Mouse (Mus musculus): Measurements from ENCODE around the gene Gm28043.
"Not testable (repeated sequence)": the region's sequence is repeated elsewhere in the genome, so short reads cannot be mapped to it uniquely, and the experiment has no call there.

The Gm28043 gene

GRCm38 (mm10) chr17:29614115-29615023, at the start of gene Gm28043, which contains the start of gene Rnf8:
Gene Gm28043 (plus strand): TSS chr17:29614876.
Gene Rnf8 (plus strand): TSS chr17:29614790.
- peak; percentile 98 for DNase-seq (ENCODE audit: low spot score)

GRCm38 (mm10) chr17:29565521-29565920, 49.2 kb upstream of the Gm28043 start:
- no peak for DNase-seq (ENCODE audit: low spot score)

- DNase-seq (ENCODE audit: low spot score), result no peak
Observed at GRCm38 (mm10) chr17:29568435-29568834, 46.2 kb upstream of the Gm28043 start.

GRCm38 (mm10) chr17:29569831-29570230, 44.8 kb upstream of the Gm28043 start:
- no peak for DNase-seq (ENCODE audit: low spot score)

GRCm38 (mm10) chr17:29579579-29580126, 35.0 kb upstream of the Gm28043 start:
- no peak for DNase-seq (ENCODE audit: low spot score)

- no peak for DNase-seq (ENCODE audit: low spot score)
Observed at GRCm38 (mm10) chr17:29583569-29583968, 31.1 kb upstream of the Gm28043 start.

GRCm38 (mm10) chr17:29584306-29584705, 30.4 kb upstream of the Gm28043 start:
- no peak for DNase-seq (ENCODE audit: low spot score)

- no peak for DNase-seq (ENCODE audit: low spot score)
Observed at GRCm38 (mm10) chr17:29584737-29585136, 29.9 kb upstream of the Gm28043 start.

GRCm38 (mm10) chr17:29585446-29585845, 29.2 kb upstream of the Gm28043 start:
- no peak for DNase-seq (ENCODE audit: low spot score)

GRCm38 (mm10) chr17:29586921-29587320, 27.8 kb upstream of the Gm28043 start:
- DNase-seq (ENCODE audit: low spot score), result no peak

- no peak for DNase-seq (ENCODE audit: low spot score)
Observed at GRCm38 (mm10) chr17:29589221-29589898, 25.3 kb upstream of the Gm28043 start.

GRCm38 (mm10) chr17:29595891-29596770, 18.5 kb upstream of the Gm28043 start:
- no peak for DNase-seq (ENCODE audit: low spot score)

- DNase-seq (ENCODE audit: low spot score), result no peak
Observed at GRCm38 (mm10) chr17:29596771-29597132, 17.9 kb upstream of the Gm28043 start.

GRCm38 (mm10) chr17:29599051-29599450, 15.6 kb upstream of the Gm28043 start:
- no peak for DNase-seq (ENCODE audit: low spot score)

GRCm38 (mm10) chr17:29599537-29599936, 15.1 kb upstream of the Gm28043 start:
- no peak for DNase-seq (ENCODE audit: low spot score)

GRCm38 (mm10) chr17:29601391-29601790, 13.3 kb upstream of the Gm28043 start:
- DNase-seq (ENCODE audit: low spot score), result peak; percentile 60

- peak; percentile 72 for DNase-seq (ENCODE audit: low spot score)
Observed at GRCm38 (mm10) chr17:29603283-29603682, 11.4 kb upstream of the Gm28043 start.

- DNase-seq (ENCODE audit: low spot score), result not testable (repeated sequence)
Observed at GRCm38 (mm10) chr17:29613453-29613852, 1.2 kb upstream of the Gm28043 start.

GRCm38 (mm10) chr17:29615024-29615551, 412 bp downstream of the Gm28043 start:
- peak; percentile 32 for DNase-seq (ENCODE audit: low spot score)

GRCm38 (mm10) chr17:29615616-29616015, 940 bp downstream of the Gm28043 start:
- no peak for DNase-seq (ENCODE audit: low spot score)

GRCm38 (mm10) chr17:29619231-29619630, 4.6 kb downstream of the Gm28043 start:
- DNase-seq (ENCODE audit: low spot score), result no peak

GRCm38 (mm10) chr17:29623488-29623887, 8.8 kb downstream of the Gm28043 start:
- DNase-seq (ENCODE audit: low spot score), result no peak

All from MN1 (cell line).